Mouse (Mus musculus) liver, embryonic 14.5 days (tissue): ENCODE results near the gene Mfsd12. TPM values are rescaled to one million over a fixed set of nuclear protein-coding genes. Genes with fewer than 3 reads are reported as not detected.

ENCODE experiments used
- ATAC-seq: fragments of 200-750 bp; cut with Nextera tagmentation; 2 replicates; pipeline ENCODE4 v1.8.0; 2017; ENCODE audit warnings: moderate number of reproducible peaks, mild to moderate bottlenecking, moderate library complexity; ENCODE audit not compliant: insufficient read depth
- DNase-seq, 3 experiments: peaks; one replicate each; pipeline ENCODE4 v3.0.0-alpha.2; 2012 to 2013; ENCODE audit warnings: low read depth in 3 of 3, low spot score in 3 of 3
- H3K27ac ChIP-seq: fragments of 300-500 bp; sonication (generic); 2 replicates; pipeline ENCODE4 v1.5.1; 2014; ENCODE audit warnings: moderate library complexity, mild to moderate bottlenecking, control low read depth, inconsistent platforms
- H3K27me3 ChIP-seq: fragments of 300-500 bp; sonication (generic); 2 replicates; pipeline ENCODE4 v1.6.1; 2014; ENCODE audit warnings: mild to moderate bottlenecking, low read length, moderate library complexity; ENCODE audit not compliant: control insufficient read depth, insufficient read depth
- H3K36me3 ChIP-seq: fragments of 300-500 bp; sonication (generic); replicated peaks from 2 replicates; pipeline ENCODE4 v1.6.1; 2014; ENCODE audit warnings: low read depth; ENCODE audit not compliant: control insufficient read depth, insufficient read depth
- H3K4me1 ChIP-seq, 2 experiments: fragments of 200-500 bp in 1 of 2; fragments of 300-500 bp in 1 of 2; sonication (generic) in 1 of 2; replicated peaks; 2 replicates each; pipeline ENCODE4 v1.6.1; 2012 to 2014; ENCODE audit warnings: antibody characterized with exemption in 1 of 2, inconsistent platforms in 1 of 2, low read length in 1 of 2; ENCODE audit not compliant: control insufficient read depth in 2 of 2, insufficient read depth in 2 of 2
- H3K4me2 ChIP-seq: fragments of 300-500 bp; sonication (generic); 2 replicates; pipeline ENCODE4 v1.6.1; 2014; ENCODE audit warnings: low read depth, mild to moderate bottlenecking, control low read depth, moderate library complexity
- H3K4me3 ChIP-seq, 2 experiments: fragments of 200-500 bp in 1 of 2; fragments of 300-500 bp in 1 of 2; sonication (generic) in 1 of 2; 2 replicates each; pipeline ENCODE4 v1.5.1; 2012 to 2014; ENCODE audit warnings: low read depth in 2 of 2, low read length in 2 of 2, mild to moderate bottlenecking in 2 of 2, control low read depth in 1 of 2, inconsistent platforms in 1 of 2, moderate library complexity in 1 of 2; ENCODE audit not compliant: insufficient read depth in 1 of 2
- H3K9ac ChIP-seq: fragments of 300-500 bp; sonication (generic); replicated peaks from 2 replicates; pipeline ENCODE4 v1.6.1; 2014; ENCODE audit warnings: mild to moderate bottlenecking, control low read depth, moderate library complexity
- H3K9me3 ChIP-seq: fragments of 300-500 bp; sonication (generic); 2 replicates; pipeline ENCODE4 v1.6.1; 2016; ENCODE audit warnings: low read length, mixed read lengths; ENCODE audit not compliant: control insufficient read depth
- CTCF ChIP-seq: IDR thresholded peaks from 2 replicates; pipeline ENCODE4 v1.5.1; 2016; ENCODE audit warnings: antibody characterized with exemption, low read depth, control low read depth
- EP300 ChIP-seq: IDR thresholded peaks from 2 replicates; pipeline ENCODE4 v1.6.1; 2016; ENCODE audit warnings: antibody characterized with exemption, low read depth
- WGBS: fragments of 180-500 bp; shearing (Covaris S2); extraction: QIAGEN DNeasy Blood & Tissue Kit; methylation state at CpG from one replicate; pipeline ENCODE4 v1.1.7; 2014; ENCODE audit not compliant: insufficient replicate concordance; 5-methylcytosine and 5-hydroxymethylcytosine counted together
- polyA plus RNA-seq, 2 experiments: library from polyadenylated mRNA; depleted of rRNA in 1 of 2; stranded (reverse) in 1 of 2; unstranded in 1 of 2; fragments of >200 nt; fragmentation: Nextera tagmentation in 1 of 2; extraction: Ambion mirVana in 1 of 2; gene quantifications; 2 replicates each; pipeline versions ENCODE4 v1.2.1 to v1.2.3; 2012 to 2014

Gene Mfsd12
- polyA plus RNA-seq, 2 experiments, result 6.1 to 8.4 TPM

GRCm38 (mm10) chr10:81349146-81349545 is 8.1 kb upstream of the Mfsd12 start:
- Histone ChIP-seq H3K27ac (peak overlapping the region; percentile 80), H3K36me3 (peaks cover 4% of the 10 kb centered on the region), H3K4me3 (peak overlapping the region; percentile 79 to 84), H3K9ac (peak overlapping the region; percentile 93), H3K9me3 (no peaks in the 10 kb centered on the region), H3K4me2 (peak overlapping the region; percentile 79), H3K4me1 (peaks cover 40 to 43% of the 10 kb centered on the region in 2 experiments), H3K27me3 (peaks cover 15% of the 10 kb centered on the region)
- TF ChIP-seq CTCF (peak; percentile 35; the same call in 1 of the 2 replicates), EP300 (no peak)
- ATAC-seq, result peak; percentile 29; the same call in 1 of the 2 replicates
- peak; percentile 67 to 72 (median 68) for DNase-seq
- WGBS, result 10% methylated on average over 12 of the region's 12 CpGs

GRCm38 (mm10) chr10:81349961-81350350 is 7.3 kb upstream of the Mfsd12 start:
- ATAC-seq (no peak; the same call in 1 of the 2 replicates), DNase-seq (no peak)
- Histone ChIP-seq H3K36me3 (peaks cover 4% of the 10 kb centered on the region), H3K27ac (peak overlapping the region; percentile 80), H3K9ac (peak overlapping the region; percentile 93), H3K9me3 (no peaks in the 10 kb centered on the region), H3K4me3 (peak overlapping the region; percentile 79 to 84), H3K4me1 (peaks cover 40 to 43% of the 10 kb centered on the region in 2 experiments), H3K27me3 (peaks cover 8% of the 10 kb centered on the region), H3K4me2 (peak overlapping the region; percentile 79)
- TF ChIP-seq CTCF, result no peak
- no peak for TF ChIP-seq EP300
- under 1% methylated on average over 29 of the region's 29 CpGs for WGBS

- H3K36me3 ChIP-seq, result peaks cover 4% of the 10 kb centered on the region
- ATAC-seq (peak; percentile 90), DNase-seq (peak; percentile 99)
- TF ChIP-seq CTCF (peak; percentile 96), EP300 (no peak)
- WGBS, result under 1% methylated on average over 54 of the region's 54 CpGs
- peak within 1 kb of the TSS; percentile 79 to 84 for H3K4me3 ChIP-seq
- H3K4me1 ChIP-seq, result peaks cover 40 to 43% of the 10 kb centered on the region in 2 experiments
- peak within 1 kb of the TSS; percentile 93 for H3K9ac ChIP-seq
- peak within 1 kb of the TSS; percentile 79 for H3K4me2 ChIP-seq
- no peaks in the 10 kb centered on the region for H3K9me3 ChIP-seq
- peak within 1 kb of the TSS; percentile 80 for H3K27ac ChIP-seq
- H3K27me3 ChIP-seq, result peaks cover 3% of the 10 kb centered on the region; the same call in 1 of the 2 replicates
These were observed 6.8 kb upstream of the Mfsd12 start, which contains the start of gene Hmg20b for GRCm38 (mm10) chr10:81350351-81351063. TSS of gene Hmg20b (minus strand) at chr10:81350480.

- H3K4me2 ChIP-seq, result peak overlapping the region; percentile 74
- TF ChIP-seq EP300 (peak; percentile 26; the same call in 1 of the 2 replicates), CTCF (no peak)
- H3K36me3 ChIP-seq, result peaks cover 4% of the 10 kb centered on the region
- peak overlapping the region; percentile 62 for H3K9ac ChIP-seq
- H3K4me1 ChIP-seq, result peaks cover 44 to 47% of the 10 kb centered on the region in 2 experiments
- DNase-seq, result peak; percentile 77 to 79 (median 79)
- H3K4me3 ChIP-seq, result peak overlapping the region; percentile 43 to 59
- H3K27me3 ChIP-seq, result no peaks in the 10 kb centered on the region
- 2% methylated on average over 9 of the region's 9 CpGs for WGBS
- no peaks in the 10 kb centered on the region for H3K9me3 ChIP-seq
- H3K27ac ChIP-seq, result peak overlapping the region; percentile 76
- peak; percentile 27; the same call in 1 of the 2 replicates for ATAC-seq
These were observed 5.5 kb upstream of the Mfsd12 start for GRCm38 (mm10) chr10:81351678-81352291.
